In genomic region chrX:38189552-38190457, GRCm38 (mm10) we compare ENCODE assay signal across 8 mouse cellular contexts. TPM values are rescaled to one million over a fixed set of nuclear protein-coding genes. Genes with fewer than 3 reads are reported as not detected.
DNase-seq lines count a peak whose midpoint lies in the region; ATAC-seq and TF ChIP-seq lines count a peak whose summit lies in the region.

TSS of gene Zbtb33 (plus strand) at chrX:38189793.

- H3K27ac ChIP-seq in brown adipose tissue, adult 24 weeks (replicated peaks; ENCODE audit: low read depth, low read length) = peak within 1 kb of the TSS; percentile 85
- peak within 1 kb of the TSS; percentile 88 for H3K27ac ChIP-seq in heart, embryonic 13.5 days (replicated peaks)
- peak within 1 kb of the TSS; percentile 43; the same call in 1 of the 2 replicates for H3K27ac ChIP-seq in liver, embryonic 11.5 days (ENCODE audit: low read depth, low read length)

- peak within 1 kb of the TSS; percentile 88 for H3K9ac ChIP-seq in heart, embryonic 13.5 days
- peak within 1 kb of the TSS; percentile 78 for H3K9ac ChIP-seq in liver, embryonic 11.5 days (ENCODE audit: low read depth, low read length)

- WGBS in heart, embryonic 13.5 days = 15% methylated on average over 72 of the region's 72 CpGs
- 14% methylated on average over 71 of the region's 72 CpGs for WGBS in liver, embryonic 11.5 days

- H3K4me2 ChIP-seq in heart, embryonic 13.5 days = peak within 1 kb of the TSS; percentile 72
- H3K4me2 ChIP-seq in liver, embryonic 11.5 days = peak within 1 kb of the TSS; percentile 57
- H3K4me2 ChIP-seq in myocyte (ENCODE audit: low read depth) = peak within 1 kb of the TSS; percentile 72

- H3K9me3 ChIP-seq in heart, embryonic 13.5 days = no peaks in the 10 kb centered on the region
- H3K9me3 ChIP-seq in liver, embryonic 11.5 days (ENCODE audit: control insufficient read depth, low read length) = no peaks in the 10 kb centered on the region

- peaks cover 13% of the 10 kb centered on the region for H3K36me3 ChIP-seq in heart, embryonic 13.5 days
- no peaks in the 10 kb centered on the region for H3K36me3 ChIP-seq in liver, embryonic 11.5 days (ENCODE audit: control insufficient read depth, insufficient read depth, low read length)
- no peaks in the 10 kb centered on the region for H3K36me3 ChIP-seq in myocyte (ENCODE audit: control insufficient read depth, insufficient read depth)

- peak within 1 kb of the TSS; percentile 30 for H3ac ChIP-seq in myocyte (ENCODE audit: control insufficient read depth, insufficient read length)

- H3K79me2 ChIP-seq in myocyte (ENCODE audit: control insufficient read depth, insufficient read depth) = peaks cover 36% of the 10 kb centered on the region

- peak; percentile 92 for ATAC-seq in CD4-positive, CD25-positive, alpha-beta regulatory T cell, adult 4 months
- ATAC-seq in erythroid progenitor cell, adult 5-6 weeks (replicated peaks; ENCODE audit: low FRiP score, poor library complexity, severe bottlenecking) = peak; percentile 98
- peak; percentile 71 for ATAC-seq in heart, embryonic 13.5 days (ENCODE audit: extremely low read depth, insufficient number of reproducible peaks, low FRiP score, low TSS enrichment)
- ATAC-seq in liver, embryonic 11.5 days (replicated peaks; ENCODE audit: low FRiP score) = peak; percentile 95

- no peaks in the 10 kb centered on the region for H3K27me3 ChIP-seq in heart, embryonic 13.5 days (replicated peaks)
- no peaks in the 10 kb centered on the region for H3K27me3 ChIP-seq in liver, embryonic 11.5 days (replicated peaks; ENCODE audit: control insufficient read depth, insufficient read depth, low read length)
- no peaks in the 10 kb centered on the region for H3K27me3 ChIP-seq in myocyte (ENCODE audit: control insufficient read depth, insufficient read depth, insufficient read length)

- H3K4me3 ChIP-seq in brown adipose tissue, adult 24 weeks (ENCODE audit: insufficient read depth, low read depth, low read length) = peak within 1 kb of the TSS; percentile 78
- H3K4me3 ChIP-seq in heart, embryonic 13.5 days = peak within 1 kb of the TSS; percentile 76
- peak within 1 kb of the TSS; percentile 71 for H3K4me3 ChIP-seq in liver, embryonic 11.5 days (ENCODE audit: low read depth, low read length)
- peak within 1 kb of the TSS; percentile 56 for H3K4me3 ChIP-seq in myocyte

- no peaks in the 10 kb centered on the region for H3K4me1 ChIP-seq in brown adipose tissue, adult 24 weeks (ENCODE audit: control insufficient read depth, insufficient read depth, insufficient read length, low read length)
- 0 out of 2 replicates have a peak, but pooled peaks cover 8% of the 10 kb centered on the region for H3K4me1 ChIP-seq in heart, embryonic 13.5 days
- no peaks in the 10 kb centered on the region for H3K4me1 ChIP-seq in liver, embryonic 11.5 days (replicated peaks; ENCODE audit: control insufficient read depth, insufficient read depth, low read length)

- peak; percentile 58 for TF ChIP-seq POLR2A in myocyte (IDR thresholded peaks at IDR 0.05; ENCODE audit: insufficient read length, low read depth)

- peak; percentile 93 for DNase-seq in kidney, postnatal 10 days
- peak; percentile 78 for DNase-seq in liver, embryonic 11.5 days (ENCODE audit: low spot score)
- DNase-seq in spleen, postnatal 4 days (ENCODE audit: low spot score in 2 of 2) = peak; percentile 86 to 94

TF ChIP-seq in myocyte, 11 proteins besides CTCF, POLR2A, EP300 and RAD21:
- no peak for TF ChIP-seq CEBPB (IDR thresholded peaks at IDR 0.05; ENCODE audit: insufficient read depth, poor library complexity, severe bottlenecking)
- no peak for TF ChIP-seq SRF (IDR thresholded peaks at IDR 0.05; ENCODE audit: control insufficient read depth, insufficient read length, low read depth)
- TF ChIP-seq MYOG (IDR thresholded peaks at IDR 0.05; ENCODE audit: control insufficient read depth in 1 of 3, insufficient read depth in 1 of 3, insufficient read length in 2 of 3, low read depth in 2 of 3) = no peak
- TF ChIP-seq USF1 (IDR thresholded peaks at IDR 0.05; ENCODE audit: low read depth) = no peak
- TF ChIP-seq MYOD1 (IDR thresholded peaks at IDR 0.05; ENCODE audit: control insufficient read depth in 1 of 3, insufficient read length in 2 of 3, low read depth in 2 of 3) = no peak
- TF ChIP-seq TCF3 (IDR thresholded peaks at IDR 0.05; ENCODE audit: insufficient read length, low read depth) = no peak
- TF ChIP-seq POLR2AphosphoS2 (IDR thresholded peaks at IDR 0.05; ENCODE audit: insufficient read length, low read depth) = no peak
- TF ChIP-seq MAX (IDR thresholded peaks at IDR 0.05; ENCODE audit: low read depth) = no peak
- no peak for TF ChIP-seq REST (IDR thresholded peaks at IDR 0.05; ENCODE audit: insufficient read depth, insufficient read length)
- TF ChIP-seq E2F4 (IDR thresholded peaks at IDR 0.05; ENCODE audit: insufficient read depth) = no peak
- no peak for TF ChIP-seq TCF12 (IDR thresholded peaks at IDR 0.05; ENCODE audit: insufficient read depth, poor library complexity, severe bottlenecking)

RNA-seq across cellular contexts. Expression of gene Zbtb33, which starts in this region (rescaled TPM):
- 1 to 10 TPM; 1.0 to 1.1 TPM for polyA plus RNA-seq in CD4-positive, CD25-positive, alpha-beta regulatory T cell, adult 4 months (2017; shearing (Covaris generic))
- 9.1 and 10.9 TPM in 2 replicates for polyA plus RNA-seq in brown adipose tissue, adult 24 weeks (2012; ENCODE audit: insufficient read depth, insufficient read length, missing spikeins)
- 10.1 and 15.1 TPM in 2 replicates for total RNA-seq in erythroid progenitor cell, adult 5-6 weeks (2015; ENCODE audit: low replicate concordance)
- total RNA-seq in erythroid progenitor cell, adult 5-6 weeks (2017; ENCODE audit: low replicate concordance) = 3.2 and 10.7 TPM in 2 replicates
- polyA plus RNA-seq in heart, embryonic 13.5 days (2015; fragmentation: Nextera tagmentation; extraction: Ambion mirVana) = 2.0 and 2.1 TPM in 2 replicates
- polyA plus RNA-seq in liver, embryonic 11.5 days (2014; fragmentation: Nextera tagmentation; extraction: Ambion mirVana) = 3.2 and 4.3 TPM in 2 replicates
- polyA plus RNA-seq in myocyte (2012; fragmentation: generic; extraction: Trizol) = 2.4 TPM

Comparison
In these comparisons a context has a peak if more than half of its experiments do, and no peak if none do; other contexts are left out.
1. Peak in every context shown above with its lines: DNase-seq, ATAC-seq, H3K4me3 ChIP-seq and H3K27ac ChIP-seq.